28 mouse cellular contexts compared by ENCODE assay signal in genomic region chr2:105185768-105186529, GRCm38 (mm10). TPM values are rescaled to one million over a fixed set of nuclear protein-coding genes. Genes with fewer than 3 reads are reported as not detected.
DNase-seq lines count a peak whose midpoint lies in the region; ATAC-seq and TF ChIP-seq lines count a peak whose summit lies in the region.
"Had no signal": no experiment of that assay in that cellular context is flagged by ENCODE, and none has a peak within 500 bp of the region (broad histone marks: within the 10 kb centered on the region; RNA-seq: fewer than 3 reads in every experiment).

No protein-coding gene starts in this region.

- 79% methylated on average over 13 of the region's 13 CpGs for WGBS in heart, adult 2 months
- WGBS in intestine, postnatal 0 days = 81% methylated on average over 13 of the region's 13 CpGs
- 84% methylated on average over 13 of the region's 13 CpGs for WGBS in intestine, embryonic 16.5 days
- WGBS in stomach, postnatal 0 days = 78% methylated on average over 13 of the region's 13 CpGs

- H3K4me3 ChIP-seq in heart, adult 2 months = no peak overlapping the region
- H3K4me3 ChIP-seq in intestine, postnatal 0 days (ENCODE audit: low read depth, low read length) = no peak overlapping the region
- no peak overlapping the region for H3K4me3 ChIP-seq in intestine, embryonic 16.5 days (ENCODE audit: low read length)
- H3K4me3 ChIP-seq in CH12.LX (replicated peaks in 1 of 3; ENCODE audit: low read depth in 2 of 3, low read length in 2 of 3, poor library complexity in 1 of 3) = peak overlapping the region in 2 of 3 experiments; percentile 10 to 42
- H3K4me3 ChIP-seq in stomach, postnatal 0 days (ENCODE audit: low read depth, low read length) = no peak overlapping the region
- H3K4me3 ChIP-seq: forebrain, embryonic 10.5 days; forebrain, embryonic 13.5 days; heart, embryonic 15.5 days; hindbrain, embryonic 10.5 days; hindbrain, embryonic 13.5 days; intestine, embryonic 15.5 days had no signal

- TF ChIP-seq CTCF in heart, adult 2 months (IDR thresholded peaks at IDR 0.05) = peak; percentile 14; the same call in 1 of the 2 replicates
- TF ChIP-seq CTCF in intestine, postnatal 0 days (IDR thresholded peaks at IDR 0.05; ENCODE audit: low read depth) = peak; percentile 18; the same call in 1 of the 2 replicates
- TF ChIP-seq CTCF in CH12.LX (conservative IDR thresholded peaks at IDR 0.05 in 1 of 2, IDR thresholded peaks at IDR 0.05 in 1 of 2; ENCODE audit: low read depth in 2 of 2, low read length in 2 of 2) = peak in 1 of 2 experiments; percentile 58; a peak in 2 of 4 replicates
- TF ChIP-seq CTCF in stomach, postnatal 0 days (IDR thresholded peaks at IDR 0.05; ENCODE audit: low read depth) = peak; percentile 19; the same call in 1 of the 2 replicates

- intact Hi-C loops in heart, adult 2 months (cut with DNase I) = loop anchor here (5.0 kb wide), 2 partner anchors 59 to 114 kb away; partner anchors contain the start of gene Wt1

- no peaks in the 10 kb centered on the region for H3K79me2 ChIP-seq in heart, adult 2 months (replicated peaks; ENCODE audit: control insufficient read depth, insufficient read depth, low read length)
- H3K79me2 ChIP-seq in CH12.LX (replicated peaks; ENCODE audit: control insufficient read depth, extremely low read depth, insufficient read depth, poor library complexity, severe bottlenecking) = no peaks in the 10 kb centered on the region

- ATAC-seq in intestine, postnatal 0 days = no peak
- ATAC-seq in intestine, embryonic 16.5 days = no peak
- ATAC-seq in stomach, postnatal 0 days (ENCODE audit: low FRiP score, low TSS enrichment) = no peak
- ATAC-seq: forebrain, embryonic 13.5 days; forebrain, embryonic 16.5 days; hindbrain, embryonic 16.5 days; intestine, embryonic 15.5 days had no signal

- dilution Hi-C loops in CH12.LX (cut with MboI; ENCODE audit: extremely low pct_ligation_motif_present, extremely low pct_unique_long_range_greater_than_20kb, low sequenced_read_pairs) = no loop called here

- TF ChIP-seq POLR2A in heart, adult 2 months (IDR thresholded peaks at IDR 0.05; ENCODE audit: insufficient read depth, low read depth, low read length) = no peak
- TF ChIP-seq POLR2A in CH12.LX (IDR thresholded peaks at IDR 0.05; ENCODE audit: low read depth, low read length) = no peak

- no peak overlapping the region for H3K4me2 ChIP-seq in intestine, postnatal 0 days (replicated peaks; ENCODE audit: low read depth)
- no peak overlapping the region for H3K4me2 ChIP-seq in intestine, embryonic 16.5 days (ENCODE audit: low read depth, low read length)
- peak overlapping the region; percentile 72 for H3K4me2 ChIP-seq in CH12.LX (ENCODE audit: insufficient read depth, low read depth, poor library complexity, severe bottlenecking)
- no peak overlapping the region for H3K4me2 ChIP-seq in stomach, postnatal 0 days (replicated peaks; ENCODE audit: low read depth)
- H3K4me2 ChIP-seq: forebrain, embryonic 13.5 days; heart, embryonic 11.5 days; heart, embryonic 15.5 days; hindbrain, embryonic 13.5 days; intestine, embryonic 15.5 days had no signal

- H3K36me3 ChIP-seq in heart, adult 2 months (ENCODE audit: control insufficient read depth, insufficient read depth, low read length) = no peaks in the 10 kb centered on the region
- no peaks in the 10 kb centered on the region for H3K36me3 ChIP-seq in intestine, postnatal 0 days (ENCODE audit: control insufficient read depth, insufficient read depth)
- H3K36me3 ChIP-seq in intestine, embryonic 16.5 days (ENCODE audit: control insufficient read depth, insufficient read depth, low read length) = no peaks in the 10 kb centered on the region
- H3K36me3 ChIP-seq in CH12.LX (replicated peaks in 1 of 2; ENCODE audit: control insufficient read depth in 1 of 2, insufficient read depth in 1 of 2, low read length in 1 of 2) = no peaks in the 10 kb centered on the region
- H3K36me3 ChIP-seq in stomach, postnatal 0 days (ENCODE audit: control insufficient read depth, insufficient read depth, low read length) = no peaks in the 10 kb centered on the region
- H3K36me3 ChIP-seq: forebrain, embryonic 10.5 days; heart, embryonic 15.5 days; hindbrain, embryonic 10.5 days; hindbrain, embryonic 13.5 days; intestine, embryonic 15.5 days had no signal

- no peak overlapping the region for H3K9ac ChIP-seq in heart, adult 2 months (ENCODE audit: low read depth, low read length)
- H3K9ac ChIP-seq in intestine, postnatal 0 days (ENCODE audit: low read depth, low read length) = no peak overlapping the region
- no peak overlapping the region for H3K9ac ChIP-seq in intestine, embryonic 16.5 days (ENCODE audit: low read depth, low read length)
- no peak overlapping the region for H3K9ac ChIP-seq in CH12.LX (ENCODE audit: insufficient read depth, low read depth)
- no peak overlapping the region for H3K9ac ChIP-seq in stomach, postnatal 0 days (ENCODE audit: low read length)
- H3K9ac ChIP-seq: forebrain, embryonic 13.5 days; heart, embryonic 15.5 days; hindbrain, embryonic 13.5 days; intestine, embryonic 15.5 days had no signal

- no peaks in the 10 kb centered on the region for H3K27me3 ChIP-seq in heart, adult 2 months (ENCODE audit: control insufficient read depth, insufficient read depth, low read length)
- H3K27me3 ChIP-seq in intestine, postnatal 0 days (replicated peaks; ENCODE audit: control insufficient read depth, insufficient read depth, low read length) = no peaks in the 10 kb centered on the region
- H3K27me3 ChIP-seq in intestine, embryonic 16.5 days (replicated peaks; ENCODE audit: control insufficient read depth, insufficient read depth, low read length) = no peaks in the 10 kb centered on the region
- H3K27me3 ChIP-seq in CH12.LX (replicated peaks) = no peaks in the 10 kb centered on the region
- no peaks in the 10 kb centered on the region for H3K27me3 ChIP-seq in stomach, postnatal 0 days (ENCODE audit: control insufficient read depth, insufficient read depth, low read length)
- H3K27me3 ChIP-seq: forebrain, embryonic 13.5 days; heart, embryonic 15.5 days; hindbrain, embryonic 13.5 days; intestine, embryonic 15.5 days had no signal

- in situ Hi-C loops in CH12.LX (cut with MboI; ENCODE audit: low pct_ligation_motif_present, low pct_unique_long_range_greater_than_20kb, low sequenced_read_pairs) = no loop called here

- TF ChIP-seq EP300 in heart, adult 2 months (IDR thresholded peaks at IDR 0.05; ENCODE audit: insufficient read depth, low read depth, low read length) = no peak
- TF ChIP-seq EP300 in CH12.LX (IDR thresholded peaks at IDR 0.05; ENCODE audit: low read length) = no peak
- TF ChIP-seq EP300 in stomach, postnatal 0 days (optimal IDR thresholded peaks at IDR 0.05) = no peak

- no peaks in the 10 kb centered on the region for H3K9me3 ChIP-seq in intestine, postnatal 0 days (ENCODE audit: control insufficient read depth)
- no peaks in the 10 kb centered on the region for H3K9me3 ChIP-seq in intestine, embryonic 16.5 days (ENCODE audit: control insufficient read depth, low read length)
- no peaks in the 10 kb centered on the region for H3K9me3 ChIP-seq in CH12.LX (replicated peaks; ENCODE audit: low read length)
- no peaks in the 10 kb centered on the region for H3K9me3 ChIP-seq in stomach, postnatal 0 days (ENCODE audit: control insufficient read depth, low read length)
- H3K9me3 ChIP-seq: forebrain, embryonic 10.5 days; forebrain, embryonic 13.5 days; heart, embryonic 15.5 days; hindbrain, embryonic 10.5 days; hindbrain, embryonic 13.5 days; intestine, embryonic 15.5 days had no signal

- H3K27ac ChIP-seq in heart, adult 2 months = no peak overlapping the region
- no peak overlapping the region for H3K27ac ChIP-seq in intestine, postnatal 0 days (ENCODE audit: low read depth, low read length)
- no peak overlapping the region for H3K27ac ChIP-seq in intestine, embryonic 16.5 days (ENCODE audit: low read length)
- no peak overlapping the region for H3K27ac ChIP-seq in CH12.LX (ENCODE audit: insufficient read depth, low read depth)
- no peak overlapping the region for H3K27ac ChIP-seq in stomach, postnatal 0 days (replicated peaks)
- H3K27ac ChIP-seq: forebrain, embryonic 10.5 days; forebrain, embryonic 13.5 days; heart, embryonic 15.5 days; hindbrain, embryonic 10.5 days; hindbrain, embryonic 13.5 days; intestine, embryonic 15.5 days had no signal

- H3K4me1 ChIP-seq in heart, adult 2 months (ENCODE audit: control insufficient read depth, insufficient read depth, low read length) = no peaks in the 10 kb centered on the region
- no peaks in the 10 kb centered on the region for H3K4me1 ChIP-seq in intestine, postnatal 0 days (replicated peaks; ENCODE audit: control insufficient read depth, insufficient read depth, low read length)
- H3K4me1 ChIP-seq in intestine, embryonic 16.5 days (ENCODE audit: control insufficient read depth, insufficient read depth, low read length) = no peaks in the 10 kb centered on the region
- peaks cover 2 to 20% of the 10 kb centered on the region in 2 experiments; a peak in 3 of 4 replicates for H3K4me1 ChIP-seq in CH12.LX (ENCODE audit: control insufficient read depth in 1 of 2, insufficient read depth in 2 of 2)
- H3K4me1 ChIP-seq in stomach, postnatal 0 days (replicated peaks; ENCODE audit: control insufficient read depth, insufficient read depth) = no peaks in the 10 kb centered on the region
- H3K4me1 ChIP-seq: forebrain, embryonic 13.5 days; heart, embryonic 15.5 days; hindbrain, embryonic 10.5 days; hindbrain, embryonic 13.5 days; intestine, embryonic 15.5 days had no signal

- DNase-seq in heart, adult 2 months = no peak
- no peak for DNase-seq in heart, adult 18-20 months
- DNase-seq in CH12.LX (ENCODE audit: extremely low read depth) = peak; percentile 12
- no peak for DNase-seq in stomach, postnatal 0 days (ENCODE audit: low spot score)
- no peak for DNase-seq in left cerebral cortex, adult 11 months (ENCODE audit: low spot score)
- DNase-seq: adrenal gland, adult 2 months; adrenal gland, postnatal 14 days; B cell, adult 2 months; cerebellum, adult 11-12 months; cerebellum, adult 8-10 months; cerebellum, postnatal 10 days; cerebellum, postnatal 36 days; gastrocnemius, postnatal 10 days; gastrocnemius, postnatal 36 days had no signal

- peak; percentile 60 for TF ChIP-seq RAD21 in CH12.LX (IDR thresholded peaks at IDR 0.05; ENCODE audit: low read depth, low read length)

RNA-seq across cellular contexts. Expression of gene Them7, which starts 38.2 kb away (rescaled TPM):
- total RNA-seq in heart, adult 2 months (2021) = 1 to 10 TPM; 2.5 to 2.9 TPM
- 0.27 and 0.64 TPM in 2 replicates for polyA plus RNA-seq in heart, adult 2 months (2012; rRNA removed)
- 1 to 10 TPM; 2.0 to 3.3 TPM for total RNA-seq in heart, adult 18-20 months (2021)
- 0.26 and 0.55 TPM in 2 replicates for polyA plus RNA-seq in intestine, postnatal 0 days (2015; fragmentation: Nextera tagmentation; extraction: Ambion mirVana)
- 1.4 and 1.8 TPM in 2 replicates for polyA plus RNA-seq in intestine, embryonic 16.5 days (2015; fragmentation: Nextera tagmentation; extraction: Ambion mirVana)
- not detected in 2 replicates for total RNA-seq in CH12.LX (2012; rRNA removed)
- not detected in 2 replicates for total RNA-seq in CH12.LX (2014; rRNA removed)
- not detected in 2 replicates for polyA plus RNA-seq in CH12.LX (2012; ENCODE audit: insufficient read length, low read depth)
- polyA plus RNA-seq in stomach, postnatal 0 days (2015; fragmentation: Nextera tagmentation; extraction: Ambion mirVana) = 0.06 and 0.15 TPM in 2 replicates
- total RNA-seq: gastrocnemius, postnatal 10 days; gastrocnemius, postnatal 36 days; MEL had no signal
- polyA plus RNA-seq: cortical plate, adult 2 months; forebrain, embryonic 13.5 days; forebrain, embryonic 16.5 days had no signal

RNA-seq across cellular contexts. Expression of gene Wt1, which starts 59.6 kb away (rescaled TPM):
- 1 to 10 TPM; 4.2 to 5.7 TPM for total RNA-seq in heart, adult 2 months (2021)
- polyA plus RNA-seq in heart, adult 2 months (2012; rRNA removed) = 6.5 and 7.6 TPM in 2 replicates
- total RNA-seq in heart, adult 18-20 months (2021) = 1 to 10 TPM; 4.1 to 6.8 TPM
- 3.9 TPM in 2 replicates for polyA plus RNA-seq in intestine, postnatal 0 days (2015; fragmentation: Nextera tagmentation; extraction: Ambion mirVana)
- polyA plus RNA-seq in intestine, embryonic 16.5 days (2015; fragmentation: Nextera tagmentation; extraction: Ambion mirVana) = 8.1 and 10.0 TPM in 2 replicates
- total RNA-seq in CH12.LX (2012; rRNA removed) = not detected in 2 replicates
- not detected in 2 replicates for total RNA-seq in CH12.LX (2014; rRNA removed)
- not detected in 2 replicates for polyA plus RNA-seq in CH12.LX (2012; ENCODE audit: insufficient read length, low read depth)
- polyA plus RNA-seq in stomach, postnatal 0 days (2015; fragmentation: Nextera tagmentation; extraction: Ambion mirVana) = 3.6 and 5.0 TPM in 2 replicates
- total RNA-seq: granulocyte monocyte progenitor cell, adult 5-6 weeks; MEL had no signal
- polyA plus RNA-seq: forebrain, embryonic 13.5 days had no signal

Comparison
In these comparisons a context has a peak if more than half of its experiments do, and no peak if none do; other contexts are left out.
1. H3K4me3 ChIP-seq: peak in CH12.LX (2 of 3); none in heart, adult 2 months (single experiment), intestine, postnatal 0 days (single experiment), intestine, embryonic 16.5 days (single experiment) and stomach, postnatal 0 days (single experiment).